Mouse (Mus musculus): Measurements from ENCODE around the gene Fubp3. TPM values are rescaled to one million over a fixed set of nuclear protein-coding genes. Genes with fewer than 3 reads are reported as not detected.

The Fubp3 gene
- polyA plus RNA-seq, 1 experiment, result 23.3 TPM

DNA sequence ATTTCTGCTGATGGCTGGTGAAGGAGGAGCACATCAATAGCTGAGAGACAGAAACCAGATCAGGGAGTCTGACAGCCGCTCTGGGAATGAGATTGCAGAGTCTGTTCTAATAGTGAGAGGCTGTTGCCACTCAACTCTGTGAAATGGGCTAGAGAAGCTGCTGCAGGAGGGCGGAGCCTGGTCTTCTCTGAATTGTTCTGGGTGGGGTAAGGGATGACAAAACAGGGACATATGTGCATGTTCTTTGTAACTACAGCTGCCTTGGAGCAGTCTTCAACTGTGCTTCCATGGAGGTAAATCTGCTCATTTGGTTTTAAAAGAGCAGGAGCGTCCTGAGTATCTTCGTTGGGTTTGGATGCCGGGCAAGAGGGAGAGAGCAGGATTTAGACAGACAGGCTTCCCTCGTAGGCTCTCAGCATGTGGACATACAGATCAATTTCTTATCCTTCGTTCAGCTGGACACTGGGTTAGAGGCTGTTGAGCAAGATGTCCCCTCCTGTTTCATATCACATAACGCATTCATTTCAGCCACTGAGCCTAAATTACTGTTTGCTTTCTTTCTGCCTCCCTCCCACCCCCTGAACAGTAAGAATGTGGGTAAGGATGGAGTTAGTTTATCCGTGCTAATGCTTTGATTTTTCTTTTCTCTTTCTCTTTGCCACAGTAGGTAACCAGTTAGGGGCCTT is 19.5 kb downstream of the Fubp3 start:
- Histone ChIP-seq H3K27me3 (ENCODE audit: control insufficient read depth, insufficient read depth, low read length) (no peaks in the 10 kb centered on the region), H3K4me1 (ENCODE audit: control insufficient read depth, insufficient read depth, insufficient read length, low read length) (no peaks in the 10 kb centered on the region; the same call in 1 of the 2 replicates), H3K4me3 (ENCODE audit: low read depth, low read length) (no peak overlapping the region), H3K27ac (ENCODE audit: insufficient read depth, low read depth, low read length) (no peak overlapping the region), H3K36me3 (ENCODE audit: control insufficient read depth, insufficient read depth, low read length) (peaks cover 30% of the 10 kb centered on the region)
- TF ChIP-seq POLR2A (IDR thresholded peaks at IDR 0.05; ENCODE audit: low read depth, low read length) (no peak), CTCF (IDR thresholded peaks at IDR 0.05; ENCODE audit: extremely low read depth, insufficient read length, insufficient replicate concordance, low read depth, low read length) (no peak)
- WGBS, result 85% methylated on average over 9 of the region's 9 CpGs

DNA sequence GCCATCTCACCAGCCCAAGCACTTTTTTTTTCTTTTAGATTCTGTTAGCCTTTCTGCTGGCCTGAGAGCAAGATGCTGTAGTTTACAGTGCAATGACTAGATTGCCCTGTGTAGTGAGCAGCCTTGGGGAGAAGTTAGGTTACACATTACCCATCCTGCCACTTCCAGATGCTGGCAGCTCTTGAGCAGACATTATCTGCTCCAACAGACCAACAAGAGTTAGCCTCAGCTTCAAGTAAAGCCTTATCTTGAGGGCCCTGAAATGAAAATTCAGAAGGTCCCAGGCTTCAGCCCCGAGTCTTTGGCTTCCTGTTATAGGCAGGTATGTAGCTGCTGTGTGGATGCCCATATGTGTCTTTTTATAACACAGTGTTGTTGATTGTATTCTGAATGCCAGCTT is 35.1 kb downstream of the Fubp3 start:
- TF ChIP-seq CTCF (IDR thresholded peaks at IDR 0.05; ENCODE audit: extremely low read depth, insufficient read length, insufficient replicate concordance, low read depth, low read length), result no peak
- no peak for TF ChIP-seq POLR2A (IDR thresholded peaks at IDR 0.05; ENCODE audit: low read depth, low read length)
- Histone ChIP-seq H3K27me3 (ENCODE audit: control insufficient read depth, insufficient read depth, low read length) (no peaks in the 10 kb centered on the region), H3K27ac (ENCODE audit: insufficient read depth, low read depth, low read length) (no peak overlapping the region), H3K4me1 (ENCODE audit: control insufficient read depth, insufficient read depth, insufficient read length, low read length) (no peaks in the 10 kb centered on the region), H3K4me3 (ENCODE audit: low read depth, low read length) (no peak overlapping the region), H3K36me3 (ENCODE audit: control insufficient read depth, insufficient read depth, low read length) (peaks cover 65% of the 10 kb centered on the region)
- WGBS, result 85% methylated on average over 1 of the region's 1 CpGs

DNA sequence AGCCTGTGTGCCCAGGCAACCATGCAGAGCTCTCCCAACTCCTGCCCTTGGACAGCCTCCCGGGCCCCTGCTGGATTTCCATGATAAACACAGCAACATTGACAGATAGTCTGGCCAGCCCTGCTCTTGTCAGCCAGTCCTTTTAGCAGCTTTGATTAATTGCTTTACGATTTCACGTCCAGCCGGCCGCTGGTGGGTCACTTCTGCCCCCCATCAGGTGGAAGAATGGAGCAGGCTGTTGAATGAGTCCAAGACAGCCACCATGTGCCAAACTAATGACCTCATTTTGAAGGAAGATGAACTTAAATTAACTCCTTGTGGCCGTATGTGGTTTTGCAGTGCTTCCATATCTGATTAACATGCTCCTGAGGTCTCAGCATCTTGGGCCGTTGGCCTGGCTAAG is 37.4 kb downstream of the Fubp3 start:
- H3K4me3 ChIP-seq (ENCODE audit: low read depth, low read length), result no peak overlapping the region
- TF ChIP-seq POLR2A (IDR thresholded peaks at IDR 0.05; ENCODE audit: low read depth, low read length) (no peak), CTCF (IDR thresholded peaks at IDR 0.05; ENCODE audit: extremely low read depth, insufficient read length, insufficient replicate concordance, low read depth, low read length) (no peak)
- peaks cover 67% of the 10 kb centered on the region for H3K36me3 ChIP-seq (ENCODE audit: control insufficient read depth, insufficient read depth, low read length)
- H3K4me1 ChIP-seq (ENCODE audit: control insufficient read depth, insufficient read depth, insufficient read length, low read length), result no peaks in the 10 kb centered on the region
- 52% methylated on average over 7 of the region's 7 CpGs for WGBS
- no peaks in the 10 kb centered on the region for H3K27me3 ChIP-seq (ENCODE audit: control insufficient read depth, insufficient read depth, low read length)
- no peak overlapping the region for H3K27ac ChIP-seq (ENCODE audit: insufficient read depth, low read depth, low read length)

DNA sequence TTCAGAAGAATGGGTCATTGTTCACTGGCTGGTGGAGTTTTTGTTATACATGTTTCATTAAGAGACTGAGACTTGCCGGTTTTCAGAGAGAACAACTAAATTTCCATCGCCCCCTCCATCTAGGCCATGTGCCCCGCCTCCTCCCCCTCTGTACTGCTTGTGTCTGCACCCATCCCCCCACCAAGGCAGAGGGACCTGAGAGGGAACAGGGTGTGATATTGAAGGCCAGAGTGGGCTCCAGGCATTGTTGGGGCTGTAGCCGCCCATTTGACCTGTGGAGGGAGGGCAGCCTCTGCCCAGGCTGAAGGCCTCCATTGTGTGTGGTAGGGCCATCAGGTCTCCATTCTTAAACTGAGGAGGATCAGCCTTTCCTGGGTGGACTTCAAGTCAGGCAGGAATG is 38.5 kb downstream of the Fubp3 start:
- Histone ChIP-seq H3K4me1 (ENCODE audit: control insufficient read depth, insufficient read depth, insufficient read length, low read length) (no peaks in the 10 kb centered on the region), H3K27ac (ENCODE audit: insufficient read depth, low read depth, low read length) (no peak overlapping the region), H3K4me3 (ENCODE audit: low read depth, low read length) (no peak overlapping the region), H3K27me3 (ENCODE audit: control insufficient read depth, insufficient read depth, low read length) (no peaks in the 10 kb centered on the region), H3K36me3 (ENCODE audit: control insufficient read depth, insufficient read depth, low read length) (peaks cover 69% of the 10 kb centered on the region)
- 92% methylated on average over 4 of the region's 4 CpGs for WGBS
- TF ChIP-seq CTCF (IDR thresholded peaks at IDR 0.05; ENCODE audit: extremely low read depth, insufficient read length, insufficient replicate concordance, low read depth, low read length), result no peak
- TF ChIP-seq POLR2A (IDR thresholded peaks at IDR 0.05; ENCODE audit: low read depth, low read length), result no peak

DNA sequence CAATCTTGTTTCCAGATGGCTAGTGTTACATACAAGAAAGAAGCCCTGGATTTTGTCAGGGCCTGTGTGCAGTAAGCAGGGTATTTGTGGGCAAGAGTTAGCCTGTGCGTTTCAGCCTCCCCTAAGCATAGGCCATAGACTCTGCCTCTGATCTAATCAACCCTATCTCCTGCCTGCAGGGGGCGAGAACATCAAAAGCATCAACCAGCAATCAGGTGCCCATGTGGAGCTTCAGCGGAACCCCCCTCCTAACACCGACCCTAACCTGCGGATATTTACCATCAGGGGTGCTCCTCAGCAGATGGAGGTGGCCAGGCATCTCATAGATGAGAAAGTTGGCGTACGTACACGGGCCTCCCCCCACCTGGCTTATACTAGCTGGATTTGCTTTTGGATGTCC is 38.9 kb downstream of the Fubp3 start:
- 93% methylated on average over 8 of the region's 8 CpGs for WGBS
- Histone ChIP-seq H3K4me3 (ENCODE audit: low read depth, low read length) (no peak overlapping the region), H3K27me3 (ENCODE audit: control insufficient read depth, insufficient read depth, low read length) (no peaks in the 10 kb centered on the region), H3K36me3 (ENCODE audit: control insufficient read depth, insufficient read depth, low read length) (peaks cover 69% of the 10 kb centered on the region), H3K4me1 (ENCODE audit: control insufficient read depth, insufficient read depth, insufficient read length, low read length) (no peaks in the 10 kb centered on the region), H3K27ac (ENCODE audit: insufficient read depth, low read depth, low read length) (no peak overlapping the region)
- TF ChIP-seq POLR2A (IDR thresholded peaks at IDR 0.05; ENCODE audit: low read depth, low read length) (no peak), CTCF (IDR thresholded peaks at IDR 0.05; ENCODE audit: extremely low read depth, insufficient read length, insufficient replicate concordance, low read depth, low read length) (no peak)

DNA sequence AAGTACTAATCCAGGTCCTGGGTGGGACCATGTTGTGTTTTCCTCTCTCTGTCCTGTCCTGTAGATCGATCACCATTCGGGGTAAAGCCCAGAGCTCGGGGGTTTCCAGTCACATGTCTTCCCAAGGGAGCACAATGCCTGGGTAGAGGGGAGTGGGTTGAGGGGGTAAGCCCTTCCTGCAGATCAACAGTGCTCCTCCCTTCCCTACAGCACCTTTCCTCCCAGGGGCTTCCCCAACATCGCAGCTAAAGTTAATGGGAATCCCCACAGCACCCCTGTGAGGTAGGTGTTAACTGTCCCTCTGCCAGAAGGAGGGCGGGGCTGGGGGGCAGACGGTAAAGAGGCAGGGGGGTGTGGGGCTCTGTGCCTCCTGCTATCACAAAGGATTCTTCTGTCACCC is 40.2 kb downstream of the Fubp3 start:
- Histone ChIP-seq H3K4me3 (ENCODE audit: low read depth, low read length) (no peak overlapping the region), H3K27me3 (ENCODE audit: control insufficient read depth, insufficient read depth, low read length) (no peaks in the 10 kb centered on the region), H3K27ac (ENCODE audit: insufficient read depth, low read depth, low read length) (no peak overlapping the region), H3K36me3 (ENCODE audit: control insufficient read depth, insufficient read depth, low read length) (peaks cover 64% of the 10 kb centered on the region), H3K4me1 (ENCODE audit: control insufficient read depth, insufficient read depth, insufficient read length, low read length) (no peaks in the 10 kb centered on the region)
- TF ChIP-seq CTCF (IDR thresholded peaks at IDR 0.05; ENCODE audit: extremely low read depth, insufficient read length, insufficient replicate concordance, low read depth, low read length), result no peak
- 72% methylated on average over 6 of the region's 6 CpGs for WGBS

DNA sequence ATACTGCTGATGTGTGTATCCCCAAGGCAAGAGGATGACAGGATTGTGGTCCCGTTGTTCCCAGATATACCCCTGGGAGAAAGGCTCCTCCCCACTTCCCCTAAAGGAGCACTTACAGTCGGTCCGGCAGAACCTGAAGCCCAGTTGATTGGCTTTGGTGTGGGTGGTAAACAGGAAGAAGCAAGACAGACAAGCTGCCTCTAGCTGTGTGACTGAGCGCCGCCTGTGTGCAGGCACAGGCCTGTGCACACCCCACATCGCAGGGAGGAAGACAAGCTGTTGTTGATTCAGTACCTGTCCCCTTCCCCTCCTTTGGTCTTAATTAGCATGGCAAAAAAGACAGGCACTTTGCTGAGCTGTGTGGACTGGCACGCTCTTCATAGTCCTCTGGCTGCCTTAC is 41.3 kb downstream of the Fubp3 start:
- no peaks in the 10 kb centered on the region for H3K4me1 ChIP-seq (ENCODE audit: control insufficient read depth, insufficient read depth, insufficient read length, low read length)
- no peaks in the 10 kb centered on the region for H3K27me3 ChIP-seq (ENCODE audit: control insufficient read depth, insufficient read depth, low read length)
- no peak overlapping the region for H3K4me3 ChIP-seq (ENCODE audit: low read depth, low read length)
- no peak overlapping the region for H3K27ac ChIP-seq (ENCODE audit: insufficient read depth, low read depth, low read length)
- H3K36me3 ChIP-seq (ENCODE audit: control insufficient read depth, insufficient read depth, low read length), result peaks cover 59% of the 10 kb centered on the region
- 83% methylated on average over 7 of the region's 7 CpGs for WGBS
- TF ChIP-seq CTCF (IDR thresholded peaks at IDR 0.05; ENCODE audit: extremely low read depth, insufficient read length, insufficient replicate concordance, low read depth, low read length), result no peak
- TF ChIP-seq POLR2A (IDR thresholded peaks at IDR 0.05; ENCODE audit: low read depth, low read length), result no peak

Data from small intestine, adult 2 months (tissue).